Mouse (Mus musculus): Measurements from ENCODE around the gene Vps25. TPM values are rescaled to one million over a fixed set of nuclear protein-coding genes. Genes with fewer than 3 reads are reported as not detected.
A peak's percentile ranks its signal among the peaks of the same experiment; 100 is the strongest.

Vps25 gene
- total RNA-seq, 2 experiments from 2014 or later: 71.5 to 137 TPM

- no peak for ATAC-seq (replicated peaks; ENCODE audit: low FRiP score, low TSS enrichment, poor library complexity, severe bottlenecking)
Measured at GRCm38 (mm10) chr11:101264954-101265471, 11.5 kb downstream of the Vps25 start.

- ATAC-seq (replicated peaks; ENCODE audit: low FRiP score, low TSS enrichment, poor library complexity, severe bottlenecking): no peak
Measured at GRCm38 (mm10) chr11:101265906-101266305, 12.4 kb downstream of the Vps25 start.

DNA sequence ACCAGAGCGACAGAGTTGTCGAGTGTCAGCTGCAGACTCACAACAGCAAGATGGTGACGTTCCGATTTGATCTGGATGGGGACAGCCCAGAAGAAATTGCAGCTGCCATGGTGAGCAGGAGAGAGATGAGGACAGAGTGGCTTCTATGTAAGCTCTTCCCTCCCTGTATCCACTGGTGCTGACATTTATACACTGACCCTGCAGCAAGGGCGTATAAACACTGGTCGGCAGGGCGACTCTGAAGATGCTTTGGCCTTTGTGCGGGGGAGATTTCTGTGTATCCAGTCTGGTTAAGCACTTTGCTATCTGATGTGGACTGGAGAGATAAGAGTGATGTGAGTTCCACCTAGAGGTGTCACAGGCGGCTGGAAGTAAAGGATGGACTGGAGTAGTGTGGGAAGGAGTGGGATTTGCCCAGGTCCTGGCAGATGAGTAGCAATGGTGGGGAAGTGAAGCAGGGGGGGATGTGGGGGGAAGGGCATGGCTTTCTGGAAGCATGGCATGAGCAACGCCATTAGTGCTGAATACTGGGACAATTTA, 16.1 kb downstream of the Vps25 start:
- no peak for ATAC-seq (replicated peaks; ENCODE audit: low FRiP score, low TSS enrichment, poor library complexity, severe bottlenecking)

GRCm38 (mm10) chr11:101272446-101272845, 18.9 kb downstream of the Vps25 start:
- ATAC-seq (replicated peaks; ENCODE audit: low FRiP score, low TSS enrichment, poor library complexity, severe bottlenecking): no peak

GRCm38 (mm10) chr11:101275309-101275708, 21.8 kb downstream of the Vps25 start:
- no peak for ATAC-seq (replicated peaks; ENCODE audit: low FRiP score, low TSS enrichment, poor library complexity, severe bottlenecking)

GRCm38 (mm10) chr11:101276319-101277070, 23.0 kb downstream of the Vps25 start:
- no peak for ATAC-seq (replicated peaks; ENCODE audit: low FRiP score, low TSS enrichment, poor library complexity, severe bottlenecking)

DNA sequence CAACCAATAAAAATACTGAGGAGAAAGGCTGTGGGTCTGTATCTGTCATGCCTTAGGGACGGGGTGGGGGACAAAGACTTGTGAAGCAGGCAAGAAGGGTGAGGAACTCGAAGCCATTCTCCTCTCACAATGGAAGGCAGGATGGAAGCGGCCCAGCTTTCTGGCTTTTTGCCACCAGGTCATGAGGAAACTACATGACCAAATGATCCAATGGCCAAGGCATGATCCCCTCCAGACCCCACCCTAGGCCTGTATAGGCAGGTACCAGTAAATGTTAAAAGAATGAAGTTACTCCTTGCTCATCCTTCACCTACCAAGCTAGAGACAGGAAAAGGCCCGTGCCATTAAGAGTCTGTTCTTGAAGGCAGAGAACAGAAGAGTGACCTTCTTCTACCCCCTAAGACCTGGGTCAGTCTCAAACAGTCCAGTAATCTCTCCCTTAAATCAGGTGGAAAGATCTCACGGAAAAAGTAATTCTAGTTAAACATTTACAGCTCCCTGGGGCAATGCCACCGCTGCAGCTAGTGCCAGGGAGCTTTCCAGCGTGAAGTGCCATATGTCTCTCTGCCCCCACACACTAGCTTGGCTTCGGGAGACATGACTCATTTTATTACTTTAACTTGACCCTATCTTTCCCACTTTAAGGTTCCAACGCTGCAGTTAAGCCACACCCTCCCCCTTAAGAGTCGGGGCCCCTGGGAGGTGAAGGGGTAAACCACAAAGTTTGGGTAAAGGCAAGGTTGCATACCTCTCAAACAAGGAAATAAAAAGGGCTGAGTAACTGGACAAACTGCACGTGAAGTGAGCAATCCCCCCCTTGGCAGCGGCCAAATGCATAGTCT, 24.1 kb downstream of the Vps25 start:
- ATAC-seq (replicated peaks; ENCODE audit: low FRiP score, low TSS enrichment, poor library complexity, severe bottlenecking): no peak

DNA sequence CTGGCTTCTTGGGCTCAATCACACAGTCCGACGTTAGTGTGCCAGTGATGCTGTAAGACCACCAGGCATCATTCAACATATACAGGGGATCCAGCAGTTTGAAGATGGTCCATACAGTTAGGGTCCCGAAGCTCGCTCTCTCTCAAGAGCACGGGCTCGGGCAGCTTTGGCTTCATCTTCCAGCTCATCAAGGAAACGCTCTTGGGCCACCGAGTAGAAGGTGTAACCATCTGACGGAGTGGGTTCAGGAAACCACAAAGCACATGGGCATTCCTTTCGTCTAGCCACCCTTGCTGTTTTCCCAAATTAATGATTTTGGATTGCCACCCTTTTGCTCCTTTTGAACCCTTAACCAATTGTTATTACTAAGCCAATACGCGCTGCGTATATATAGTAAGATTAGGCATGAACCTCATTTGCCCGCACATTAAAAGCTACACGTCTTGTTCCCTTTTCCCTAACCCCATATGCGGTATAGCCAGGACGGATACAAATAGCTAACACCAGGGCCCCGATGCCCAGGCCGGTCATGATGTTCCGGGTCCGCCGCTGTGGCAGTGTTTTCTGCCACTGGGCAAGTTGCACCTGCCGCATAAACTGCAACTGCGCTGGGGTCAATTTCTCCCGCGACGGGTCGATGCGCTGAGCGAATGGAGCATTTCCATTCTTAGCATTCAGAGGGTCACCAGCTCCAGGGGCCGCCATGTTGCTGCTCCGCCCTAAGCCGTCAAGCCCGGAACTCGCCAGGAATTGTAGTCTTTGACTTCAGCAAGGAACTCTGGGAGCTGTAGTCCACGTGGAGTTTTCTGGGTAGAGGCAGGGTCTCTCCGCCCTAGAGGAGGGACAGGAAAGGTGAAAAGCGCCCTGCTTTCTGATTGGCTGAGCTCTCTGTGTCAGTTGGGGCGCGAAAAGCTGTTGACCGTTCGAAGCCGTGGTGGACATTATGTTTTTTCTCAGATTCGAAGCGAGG, 25.0 kb downstream of the Vps25 start, which contains the start of the genes Cntd1 and Coa3:
Gene Cntd1, plus strand, starts transcription at position 790 of the 970 bp plus-strand sequence.
Gene Coa3, minus strand, starts transcription at position 892 of the 970 bp plus-strand sequence.
- ATAC-seq (replicated peaks; ENCODE audit: low FRiP score, low TSS enrichment, poor library complexity, severe bottlenecking): peak; percentile 95

GRCm38 (mm10) chr11:101279193-101279569, 25.7 kb downstream of the Vps25 start:
- ATAC-seq (replicated peaks; ENCODE audit: low FRiP score, low TSS enrichment, poor library complexity, severe bottlenecking): 0 out of 2 replicates have a peak, but pooled peaks have one; percentile 23

- no peak for ATAC-seq (replicated peaks; ENCODE audit: low FRiP score, low TSS enrichment, poor library complexity, severe bottlenecking)
Measured at GRCm38 (mm10) chr11:101280837-101281236, 27.3 kb downstream of the Vps25 start.

DNA sequence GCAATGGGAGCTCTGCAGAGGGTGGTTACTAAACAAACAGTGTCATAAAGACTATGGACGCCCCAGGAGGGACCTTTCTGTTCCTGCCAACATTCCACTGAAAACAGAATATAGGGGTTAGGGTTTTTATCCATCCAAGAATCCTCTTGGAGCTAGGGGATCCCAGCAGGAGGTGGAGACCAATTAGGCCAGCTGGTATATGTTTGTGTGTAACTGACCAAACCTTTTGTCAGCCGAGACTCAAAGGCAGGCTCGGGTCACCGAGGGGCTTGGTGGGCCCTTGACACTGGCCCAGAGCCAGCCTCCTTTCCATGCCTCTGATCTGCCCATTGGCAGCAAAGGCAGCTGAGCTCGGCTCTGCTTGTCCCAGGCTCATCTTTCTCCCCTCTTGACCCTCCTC, 29.4 kb downstream of the Vps25 start:
- ATAC-seq (replicated peaks; ENCODE audit: low FRiP score, low TSS enrichment, poor library complexity, severe bottlenecking): no peak

DNA sequence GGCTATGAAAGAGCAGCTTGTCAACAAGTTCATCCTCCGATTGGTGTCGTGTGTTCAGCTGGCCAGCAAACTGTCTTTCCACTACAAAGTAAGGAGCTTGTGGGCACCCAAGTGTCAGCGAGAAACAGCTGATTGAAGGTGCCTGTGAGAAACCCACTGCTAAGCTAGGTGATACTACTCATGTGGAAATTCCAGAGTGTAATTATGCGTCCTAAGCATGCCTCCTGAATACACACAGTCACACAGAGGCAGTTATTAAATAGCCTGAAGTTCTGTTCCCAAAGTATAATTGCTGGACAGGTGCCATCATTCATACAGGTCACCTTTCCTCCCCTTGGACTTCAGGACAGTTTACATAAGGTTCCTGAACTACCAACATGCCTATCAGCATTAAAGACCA, 30.3 kb downstream of the Vps25 start:
- no peak for ATAC-seq (replicated peaks; ENCODE audit: low FRiP score, low TSS enrichment, poor library complexity, severe bottlenecking)

GRCm38 (mm10) chr11:101287306-101287705, 33.8 kb downstream of the Vps25 start:
- no peak for ATAC-seq (replicated peaks; ENCODE audit: low FRiP score, low TSS enrichment, poor library complexity, severe bottlenecking)

DNA sequence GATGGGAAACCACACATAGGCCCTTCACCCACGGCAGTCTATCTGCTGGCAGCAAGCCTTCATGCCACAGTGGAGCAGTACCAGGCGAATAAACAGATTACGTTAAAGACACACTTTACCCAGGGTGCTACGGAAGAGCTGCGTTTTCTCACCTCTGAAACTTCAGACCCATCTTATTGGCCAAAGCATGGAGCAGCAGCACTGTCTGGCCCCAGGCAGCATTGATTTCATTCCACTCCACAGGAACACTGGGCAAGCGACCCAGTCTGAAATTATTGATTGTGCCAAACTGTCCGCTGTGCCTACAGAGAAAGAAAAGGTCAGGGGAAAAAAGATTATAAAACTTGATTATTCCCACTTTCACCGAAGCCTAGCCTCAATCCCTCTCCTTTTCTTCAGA, 37.7 kb downstream of the Vps25 start:
- no peak for ATAC-seq (replicated peaks; ENCODE audit: low FRiP score, low TSS enrichment, poor library complexity, severe bottlenecking)

DNA sequence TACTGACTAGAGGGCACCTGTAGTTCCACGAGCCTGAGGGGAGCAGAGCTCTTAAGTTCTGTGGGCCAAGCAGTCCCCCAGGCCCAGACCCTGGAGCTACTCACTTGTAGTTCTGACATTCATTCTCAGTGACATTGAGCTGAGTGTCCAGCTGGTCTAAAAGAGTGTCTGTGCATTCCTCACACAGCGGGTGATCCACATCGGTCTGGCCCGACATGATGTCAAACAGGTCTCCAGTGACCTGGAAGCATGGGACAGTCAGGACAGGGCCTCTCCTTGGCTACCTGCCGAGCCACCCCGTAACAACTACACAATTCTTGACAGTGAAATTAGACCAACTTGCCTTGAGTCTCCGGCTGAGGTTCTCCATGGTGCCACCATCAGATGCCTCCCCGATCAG, 41.7 kb downstream of the Vps25 start:
- no peak for ATAC-seq (replicated peaks; ENCODE audit: low FRiP score, low TSS enrichment, poor library complexity, severe bottlenecking)

DNA sequence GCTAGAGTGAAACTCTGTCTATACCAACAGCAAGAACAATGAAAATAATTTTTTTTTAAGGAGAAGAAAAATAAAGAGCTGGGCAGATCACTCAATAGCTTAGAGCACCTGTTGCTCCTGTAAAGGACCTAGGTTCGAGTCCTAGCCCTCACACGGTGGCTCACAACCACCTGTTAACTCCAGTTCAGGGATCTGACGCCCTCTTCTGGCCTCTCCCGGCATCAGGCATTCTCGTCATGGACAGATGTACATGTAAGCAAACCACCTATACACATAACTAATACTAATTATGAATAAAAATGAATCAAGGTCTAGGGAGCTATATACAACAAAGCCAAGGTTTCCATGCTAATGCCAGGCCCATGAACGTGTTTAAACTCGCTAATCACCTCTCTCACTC, 47.4 kb downstream of the Vps25 start:
- no peak for ATAC-seq (replicated peaks; ENCODE audit: low FRiP score, low TSS enrichment, poor library complexity, severe bottlenecking)

GRCm38 (mm10) chr11:101301299-101302003, 47.9 kb downstream of the Vps25 start:
- peak; percentile 54 for ATAC-seq (replicated peaks; ENCODE audit: low FRiP score, low TSS enrichment, poor library complexity, severe bottlenecking)

GRCm38 (mm10) chr11:101302004-101302798, 48.7 kb downstream of the Vps25 start, which contains the start of gene Becn1:
Gene Becn1 (minus strand): TSS chr11:101302286.
- ATAC-seq (replicated peaks; ENCODE audit: low FRiP score, low TSS enrichment, poor library complexity, severe bottlenecking): peak; percentile 96

Measured in megakaryocyte-erythroid progenitor cell, adult 5-6 weeks (primary cell).